Mouse (Mus musculus) heart, postnatal 4 days (tissue): Measurements from ENCODE around the gene Myh13. TPM values are rescaled to one million over a fixed set of nuclear protein-coding genes. Genes with fewer than 3 reads are reported as not detected.

Source experiments
- DNase-seq: peaks from one replicate; pipeline ENCODE4 v3.0.0; 2021
- total RNA-seq, 2 experiments: library from RNA; stranded (reverse); gene quantifications; 2 replicates each; pipeline ENCODE4 v1.2.3; 2021

The Myh13 gene
- total RNA-seq, 2 experiments from 2014 or later, result 0.07 TPM; not detected in 1

DNA sequence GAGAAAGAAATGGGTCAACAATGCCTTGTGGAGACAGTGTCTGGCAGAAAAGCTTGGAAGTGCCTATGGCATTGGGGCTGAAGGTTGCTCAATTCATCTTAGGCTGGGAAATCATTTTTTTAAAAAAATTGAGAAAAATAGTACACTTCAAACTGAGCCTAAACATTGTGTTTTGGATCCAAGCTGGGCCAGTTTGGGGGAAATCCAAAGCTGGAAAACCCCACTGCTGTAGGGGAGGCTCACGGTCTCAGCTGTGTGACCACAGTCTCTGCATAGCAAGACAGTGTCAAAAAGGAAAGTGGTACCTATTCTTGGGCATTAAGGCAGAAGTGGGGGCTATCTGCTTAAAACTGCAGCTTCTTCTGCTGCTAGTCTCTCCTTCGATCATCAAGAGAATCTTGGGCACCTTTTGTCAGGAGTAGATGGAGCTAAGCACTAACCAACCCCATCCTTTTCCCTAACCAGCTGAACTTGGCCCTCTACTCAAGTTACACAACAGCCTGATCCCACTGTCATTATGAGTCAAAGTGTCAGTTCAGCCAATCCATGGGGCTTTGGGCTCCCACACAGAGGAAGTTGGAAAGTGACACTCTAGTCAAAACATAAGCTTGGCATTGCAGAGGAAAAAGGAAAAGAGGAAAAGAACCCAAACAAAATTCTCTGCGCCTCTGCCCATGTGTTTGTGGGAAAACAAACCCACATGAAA is 69.4 kb downstream of the Myh13 start:
- DNase-seq, result no peak

- no peak for DNase-seq
These were observed 70.9 kb downstream of the Myh13 start for GRCm38 (mm10) chr11:67392369-67392768.

DNA sequence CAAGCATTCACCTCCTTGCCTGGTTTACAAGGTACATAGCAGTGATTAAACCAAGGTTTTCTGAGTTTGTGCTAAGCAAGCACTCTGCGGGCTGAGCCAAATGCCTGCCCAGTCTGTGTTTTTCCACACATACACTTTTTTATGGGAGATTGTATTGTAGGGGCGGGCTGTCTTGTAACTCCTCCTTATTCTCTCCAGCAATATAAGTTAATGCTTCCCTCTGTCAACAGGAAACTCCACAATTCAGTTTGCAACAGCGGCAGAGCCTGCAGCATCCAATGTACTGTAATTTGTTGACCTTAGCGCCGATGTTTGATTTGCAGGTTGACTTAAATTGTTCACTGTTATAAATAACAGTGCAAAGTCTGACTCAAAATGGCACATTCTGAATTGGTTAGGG is 79.5 kb downstream of the Myh13 start:
- no peak for DNase-seq

DNA sequence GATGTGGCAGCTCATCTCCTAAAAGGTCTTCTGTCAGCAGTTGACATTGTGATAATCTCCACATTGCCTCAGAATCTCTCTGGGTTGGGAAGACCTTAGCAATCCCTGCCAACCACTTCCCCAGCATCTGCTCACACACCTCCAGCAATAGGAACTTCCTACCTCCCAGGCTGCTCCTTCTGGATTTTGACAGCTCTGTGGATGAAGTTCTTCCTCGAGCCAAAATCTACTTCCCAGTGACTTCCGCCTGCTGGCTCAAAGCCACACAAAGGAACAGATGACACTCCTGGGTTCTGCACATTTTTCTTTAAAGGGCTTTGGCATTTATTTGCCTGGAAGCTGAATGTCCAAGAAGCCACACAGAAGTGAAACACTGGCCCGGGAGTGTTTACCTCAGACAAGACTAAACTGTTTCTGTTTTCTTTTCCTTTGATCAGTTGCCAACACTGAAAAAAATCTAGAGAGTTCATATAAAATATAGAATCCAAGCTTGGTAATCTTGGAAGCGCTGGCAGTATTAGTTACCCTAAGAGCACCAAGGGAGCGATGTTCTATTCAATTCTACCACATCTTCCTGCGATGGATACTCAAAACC is 93.0 kb downstream of the Myh13 start:
- no peak for DNase-seq

Other genes starting within 250 kb of the Myh13 start
- under 1 TPM; 0.12 to 0.63 TPM for gene Myh3, start 243.4 kb upstream of the Myh13 start, total RNA-seq
- gene Myh2, start 150.6 kb upstream of the Myh13 start, total RNA-seq, result under 1 TPM in 1 of 2 experiments, not detected in 1; 0.65 TPM
- gene Myh1, start 121.6 kb upstream of the Myh13 start, total RNA-seq, result 1 to 10 TPM in 1 of 2 experiments, under 1 TPM in 1; 0.14 to 3.2 TPM
- under 1 TPM in 1 of 2 experiments, not detected in 1; 0.77 TPM for gene Myh4, start 83.6 kb upstream of the Myh13 start, total RNA-seq
- 10 to 100 TPM in 1 of 2 experiments, 1 to 10 TPM in 1; 3.0 to 17.6 TPM for gene Myh8, start 44.5 kb upstream of the Myh13 start, total RNA-seq
- gene Gas7, start 133.8 kb downstream of the Myh13 start, total RNA-seq, result 10 to 100 TPM; 22.0 to 24.5 TPM